Mouse (Mus musculus) heart, adult 11 months (tissue): ENCODE results near the gene Kpna6.

Experiments
- DNase-seq: peaks from one replicate; pipeline ENCODE4 v3.0.0; 2022

Kpna6 gene

DNA sequence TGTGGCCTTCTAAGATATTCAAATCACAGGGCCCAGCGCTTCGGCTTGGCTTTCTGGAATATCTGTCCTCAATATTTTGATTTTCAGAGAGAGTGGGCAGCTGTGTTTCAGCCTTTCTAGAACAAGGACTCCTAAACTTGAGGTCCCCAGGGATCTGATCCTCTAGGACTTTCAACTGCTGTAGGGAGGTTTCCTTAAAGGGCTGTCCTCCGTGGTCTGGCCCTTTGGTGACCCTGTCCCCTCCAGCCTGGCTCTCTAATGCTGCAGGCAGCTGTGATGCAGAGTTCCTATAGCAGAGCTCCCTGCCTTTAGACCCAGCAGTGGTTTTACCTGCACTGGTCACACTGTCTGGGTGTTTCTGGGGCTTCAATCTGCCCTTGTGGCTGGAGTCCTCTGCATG, 55.9 kb downstream of the Kpna6 start:
- DNase-seq = peak; percentile 91

DNA sequence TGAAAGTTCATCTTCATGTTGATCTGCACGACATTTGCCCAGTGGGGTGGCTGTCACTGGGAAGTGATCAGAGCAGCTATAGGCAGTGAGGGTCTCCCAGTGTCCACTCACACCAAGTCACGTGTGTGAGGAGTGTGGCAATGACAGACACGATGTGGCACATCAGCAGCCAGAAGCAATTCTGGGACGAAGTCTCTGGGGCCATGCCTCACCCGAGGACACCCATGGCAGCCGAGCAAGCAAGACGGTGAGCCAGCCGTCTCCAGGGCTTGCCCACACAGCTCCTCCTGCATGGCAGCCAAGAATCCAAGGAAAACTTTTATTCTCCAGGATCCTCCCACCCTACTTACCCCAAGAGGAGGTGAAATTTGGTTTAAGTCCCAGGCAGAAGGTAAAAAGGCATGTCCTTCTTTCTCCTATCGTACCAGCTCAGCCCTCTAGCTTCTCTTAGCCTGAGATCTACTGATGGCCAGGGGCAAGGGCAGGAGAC, 56.7 kb downstream of the Kpna6 start:
- peak; percentile 91 for DNase-seq

GRCm38 (mm10) chr4:129614093-129614492, 58.5 kb downstream of the Kpna6 start, which contains the start of gene Dcdc2b:
Dcdc2b (minus strand) TSS chr4:129614257.
- peak; percentile 94 for DNase-seq

DNA sequence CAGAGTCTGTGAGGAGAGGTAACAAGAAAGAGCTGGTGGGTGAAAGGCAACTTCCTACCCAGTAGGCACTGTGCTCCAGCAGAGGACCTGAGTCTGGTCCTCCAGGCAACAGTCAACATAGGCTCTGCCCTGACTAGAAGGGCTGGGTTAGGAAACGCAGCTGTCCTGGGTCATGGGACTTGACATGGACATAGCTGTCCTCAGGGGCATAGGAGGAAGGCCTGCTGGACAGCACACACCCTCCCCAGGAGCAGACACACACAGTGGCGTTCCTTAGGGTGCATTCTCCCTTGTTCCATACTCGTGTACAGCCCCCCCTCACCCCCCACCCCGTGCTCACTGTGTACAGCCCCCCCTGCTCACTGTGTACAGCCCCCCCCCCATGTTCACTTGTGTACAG, 62.1 kb downstream of the Kpna6 start:
- DNase-seq = no peak

- DNase-seq = peak; percentile 91
Observed at GRCm38 (mm10) chr4:129610026-129610425, 62.5 kb downstream of the Kpna6 start.

GRCm38 (mm10) chr4:129609139-129609631, 63.4 kb downstream of the Kpna6 start:
- peak; percentile 93 for DNase-seq

DNA sequence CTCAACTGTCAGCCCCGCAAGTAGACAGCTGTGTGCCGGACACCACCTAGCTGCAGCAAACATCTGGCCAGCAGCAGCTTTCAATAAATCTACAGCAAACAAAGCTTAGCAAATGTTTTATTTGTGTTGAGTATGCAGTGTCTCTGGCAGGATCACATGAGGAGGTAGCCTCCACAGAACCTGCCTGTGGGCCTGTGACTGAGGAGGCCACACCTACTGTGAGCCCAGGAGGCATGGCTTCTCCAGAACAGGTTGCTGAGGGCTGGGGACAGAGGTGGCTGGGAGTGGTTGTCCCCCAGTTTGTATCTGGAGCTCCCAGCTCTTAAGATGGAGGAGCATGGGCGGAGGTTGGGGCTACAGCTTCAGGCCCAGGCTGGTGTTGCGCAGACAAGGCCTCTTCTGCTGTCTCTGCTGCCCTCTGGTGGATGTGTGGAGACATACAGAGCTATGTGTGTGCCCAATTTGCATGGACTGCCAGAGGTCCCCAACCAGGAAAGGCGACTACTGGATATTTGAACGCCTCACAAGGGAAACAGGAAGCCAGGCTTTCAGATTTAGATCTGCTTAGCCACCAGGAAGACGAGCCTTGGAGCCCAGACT, 64.0 kb downstream of the Kpna6 start:
- DNase-seq = peak; percentile 97

DNA sequence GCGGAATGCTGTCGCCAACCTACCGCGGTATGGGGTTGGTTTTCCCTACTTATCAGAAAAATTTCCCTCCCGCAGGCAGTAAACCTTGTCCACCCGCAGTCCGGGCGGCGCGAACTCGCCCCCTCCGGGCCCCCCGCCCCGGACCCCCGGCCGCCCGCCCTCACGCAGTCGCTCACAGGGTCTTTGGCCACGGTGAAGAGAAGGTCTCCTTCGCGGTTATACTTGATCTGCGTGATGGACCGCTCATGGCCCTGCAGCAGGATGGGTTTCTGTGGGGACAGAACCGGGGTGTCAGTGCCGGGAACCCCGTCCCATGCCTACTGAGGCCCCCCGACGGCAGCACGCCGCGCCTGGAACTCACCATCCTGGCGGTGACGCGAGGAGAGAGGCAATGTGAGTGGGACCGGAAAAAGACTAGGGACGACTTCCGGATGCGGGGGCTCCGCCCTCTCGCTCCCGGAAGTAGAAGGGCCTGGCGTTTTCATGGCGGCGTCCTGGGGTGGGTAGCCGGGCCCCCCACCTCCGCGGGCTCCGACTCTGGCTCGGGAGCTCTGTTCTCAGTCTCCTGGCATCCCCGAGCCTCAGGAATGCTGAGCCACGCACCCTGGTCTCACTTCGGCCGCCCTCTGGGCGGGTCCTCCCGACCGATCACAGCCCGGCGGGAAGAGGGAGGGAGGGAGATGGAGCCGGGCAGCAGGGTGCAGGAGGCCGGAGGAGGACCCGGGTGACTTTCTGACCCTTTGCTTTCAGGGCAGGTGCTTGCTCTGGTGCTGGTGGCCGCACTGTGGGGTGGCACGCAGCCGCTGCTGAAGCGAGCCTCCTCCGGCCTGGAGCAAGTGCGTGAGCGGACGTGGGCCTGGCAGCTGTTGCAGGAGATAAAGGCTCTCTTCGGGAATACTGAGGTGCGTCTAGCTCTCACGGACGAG, 72.1 kb downstream of the Kpna6 start, which contains the start of the genes Eif3i and Tmem234:
Eif3i (minus strand) TSS at position 416 of the 926 bp plus-strand sequence.
Tmem234 (plus strand) TSS at position 436 of the 926 bp plus-strand sequence.
- DNase-seq = peak; percentile 99
